Mouse (Mus musculus) cortical plate, adult 2 months (tissue): ENCODE results near the gene Nhlrc2. TPM values are rescaled to one million over a fixed set of nuclear protein-coding genes. Genes with fewer than 3 reads are reported as not detected.
A peak's percentile ranks its signal among the peaks of the same experiment; 100 is the strongest.

Experiments used
- H3K27ac ChIP-seq: fragments of 200-500 bp; 2 replicates; pipeline ENCODE4 v1.5.1; 2012; ENCODE audit warnings: low read length, control low read depth, inconsistent platforms; ENCODE audit not compliant: insufficient read depth
- H3K4me1 ChIP-seq: fragments of 200-500 bp; 2 replicates; pipeline ENCODE4 v1.6.1; 2011; ENCODE audit warnings: low read length; ENCODE audit not compliant: control insufficient read depth, insufficient read depth
- H3K4me3 ChIP-seq: fragments of 200-500 bp; 2 replicates; pipeline ENCODE4 v1.5.1; 2011; ENCODE audit warnings: mild to moderate bottlenecking, low read length, control low read depth; ENCODE audit not compliant: insufficient read depth
- CTCF ChIP-seq: fragments of 200-500 bp; IDR thresholded peaks from 2 replicates; pipeline ENCODE4 v1.5.1; 2011; ENCODE audit warnings: mild to moderate bottlenecking, control low read depth, low read length; ENCODE audit not compliant: insufficient read depth; ENCODE audit errors: extremely low read depth
- POLR2A ChIP-seq: fragments of 200-500 bp; IDR thresholded peaks from 2 replicates; pipeline ENCODE4 v1.6.1; 2011; ENCODE audit warnings: mild to moderate bottlenecking, low read length, control low read depth; ENCODE audit not compliant: insufficient read depth; ENCODE audit errors: extremely low read depth
- polyA plus RNA-seq: library from polyadenylated mRNA; depleted of rRNA; stranded (reverse); fragments of >200 nt; gene quantifications from 2 replicates; pipeline ENCODE4 v1.2.3, GENCODE M21; 2012

The Nhlrc2 gene
- polyA plus RNA-seq, 1 experiment: 10.1 TPM

- Histone ChIP-seq H3K4me1 (no peaks in the 10 kb centered on the region), H3K27ac (no peak overlapping the region), H3K4me3 (no peak overlapping the region)
- TF ChIP-seq POLR2A (no peak), CTCF (no peak)
These were observed 12.3 kb upstream of the Nhlrc2 start for GRCm38 (mm10) chr19:56535765-56536164.

GRCm38 (mm10) chr19:56543320-56543719 is 4.7 kb upstream of the Nhlrc2 start:
- H3K4me3 ChIP-seq: no peak overlapping the region
- H3K27ac ChIP-seq: no peak overlapping the region
- H3K4me1 ChIP-seq: peaks cover 2% of the 10 kb centered on the region; the same call in 1 of the 2 replicates
- TF ChIP-seq POLR2A (no peak), CTCF (no peak)

- Histone ChIP-seq H3K4me1 (peaks cover 5% of the 10 kb centered on the region), H3K4me3 (no peak overlapping the region), H3K27ac (no peak overlapping the region)
- TF ChIP-seq POLR2A (no peak), CTCF (no peak)
These were observed 3.2 kb upstream of the Nhlrc2 start for GRCm38 (mm10) chr19:56544681-56545388.

GRCm38 (mm10) chr19:56546031-56546430 is 2.0 kb upstream of the Nhlrc2 start:
- Histone ChIP-seq H3K4me1 (peaks cover 5% of the 10 kb centered on the region), H3K4me3 (no peak overlapping the region), H3K27ac (no peak overlapping the region)
- TF ChIP-seq POLR2A (no peak), CTCF (no peak)

- TF ChIP-seq POLR2A (0 out of 2 replicates have a peak, but pooled peaks have one; percentile 27), CTCF (no peak)
- H3K27ac ChIP-seq: peak within 1 kb of the TSS; percentile 83
- H3K4me3 ChIP-seq: peak within 1 kb of the TSS; percentile 98
- H3K4me1 ChIP-seq: peaks cover 5% of the 10 kb centered on the region
These were observed 418 bp upstream of the Nhlrc2 start, which contains the start of gene Dclre1a for GRCm38 (mm10) chr19:56547456-56548229. Gene Dclre1a, minus strand, starts transcription at chr19:56548222.

- Histone ChIP-seq H3K27ac (peak overlapping the region; percentile 83), H3K4me3 (peak overlapping the region; percentile 98)
- no peak for TF ChIP-seq POLR2A
- TF ChIP-seq CTCF: no peak
These were observed 1.1 kb downstream of the Nhlrc2 start for GRCm38 (mm10) chr19:56549033-56549680.

GRCm38 (mm10) chr19:56553177-56553576 is 5.1 kb downstream of the Nhlrc2 start:
- H3K4me3 ChIP-seq: no peak overlapping the region
- H3K4me1 ChIP-seq: peaks cover 3% of the 10 kb centered on the region
- no peak for TF ChIP-seq CTCF
- TF ChIP-seq POLR2A: no peak
- no peak overlapping the region for H3K27ac ChIP-seq

More at GRCm38 (mm10) chr19:56549033-56549680, 1.1 kb downstream of the Nhlrc2 start:
- peaks cover 5% of the 10 kb centered on the region for H3K4me1 ChIP-seq

- Histone ChIP-seq H3K27ac (no peak overlapping the region), H3K4me1 (peaks cover 3% of the 10 kb centered on the region), H3K4me3 (no peak overlapping the region)
- TF ChIP-seq POLR2A: no peak
- no peak for TF ChIP-seq CTCF
These were observed 7.9 kb downstream of the Nhlrc2 start for GRCm38 (mm10) chr19:56555972-56556371.

- Histone ChIP-seq H3K4me3 (no peak overlapping the region), H3K27ac (peak overlapping the region; percentile 28; the same call in 1 of the 2 replicates), H3K4me1 (peaks cover 10% of the 10 kb centered on the region)
- no peak for TF ChIP-seq CTCF
- TF ChIP-seq POLR2A: no peak
These were observed 14.5 kb downstream of the Nhlrc2 start for GRCm38 (mm10) chr19:56562433-56563138.
